Mouse (Mus musculus) small intestine, adult 2 months (tissue): Measurements from ENCODE around the gene Syt3.

Experiments used
- CTCF ChIP-seq: fragments of 200-500 bp; IDR thresholded peaks from 2 replicates; pipeline ENCODE4 v1.5.1; 2012; ENCODE audit warnings: low read depth, mild to moderate bottlenecking, control low read depth, inconsistent platforms, low read length, moderate library complexity, mixed read lengths; ENCODE audit not compliant: insufficient replicate concordance, insufficient read length; ENCODE audit errors: extremely low read depth
- POLR2A ChIP-seq: fragments of 200-500 bp; IDR thresholded peaks from 2 replicates; pipeline ENCODE4 v1.6.1; 2012; ENCODE audit warnings: low read depth, mild to moderate bottlenecking, control low read depth, inconsistent platforms, low read length, moderate library complexity

- no peak for TF ChIP-seq CTCF
- TF ChIP-seq POLR2A: no peak
Measured at GRCm38 (mm10) chr7:44428171-44428950, 44.5 kb downstream of the Syt3 start.
